Mouse (Mus musculus) Patski (cell line): ENCODE measurements around the gene Tecpr1. TPM values are rescaled to one million over a fixed set of nuclear protein-coding genes. Genes with fewer than 3 reads are reported as not detected.

Experiments used
- ATAC-seq: fragments of 100-300 bp; one replicate; pipeline ENCODE4 v1.8.0; 2021
- CTCF ChIA-PET: fragments of 350-600 bp; sonication (Branson Sonifier 250); formaldehyde crosslinking; loops from one replicate; lab custom pipeline; 2022; ENCODE audit warnings: inconsistent platforms; lab: Charles Lee
- POLR2A ChIA-PET: fragments of 350-600 bp; sonication (Branson Sonifier 250); formaldehyde crosslinking; loops from one replicate; lab custom pipeline; 2022; ENCODE audit warnings: antibody characterized with exemption, inconsistent platforms; lab: Charles Lee
- DNase-seq: peaks from one replicate; pipeline ENCODE4 v3.0.0-alpha.2; 2011; ENCODE audit warnings: low read depth, low spot score
- H3K27me3 ChIP-seq: fragments of 371-371 bp; one replicate; pipeline ENCODE4 v1.5.1; 2021
- CTCF ChIP-seq: fragments of 100-300 bp; IDR thresholded peaks from one replicate; pipeline ENCODE4 v1.5.1; 2021
- in situ Hi-C: fragments of 300-500 bp; cut with MboI; formaldehyde crosslinking; loops from 3 replicates; pipeline ENCODE4 v1.11.1; 2018; ENCODE audit warnings: low pct_unique_long_range_greater_than_20kb, mixed read lengths
- polyA plus RNA-seq: library from polyadenylated mRNA; unstranded; gene quantifications from one replicate; pipeline ENCODE4 v1.2.3, GENCODE M21; 2021

Tecpr1 gene
- polyA plus RNA-seq: 32.8 TPM

DNA sequence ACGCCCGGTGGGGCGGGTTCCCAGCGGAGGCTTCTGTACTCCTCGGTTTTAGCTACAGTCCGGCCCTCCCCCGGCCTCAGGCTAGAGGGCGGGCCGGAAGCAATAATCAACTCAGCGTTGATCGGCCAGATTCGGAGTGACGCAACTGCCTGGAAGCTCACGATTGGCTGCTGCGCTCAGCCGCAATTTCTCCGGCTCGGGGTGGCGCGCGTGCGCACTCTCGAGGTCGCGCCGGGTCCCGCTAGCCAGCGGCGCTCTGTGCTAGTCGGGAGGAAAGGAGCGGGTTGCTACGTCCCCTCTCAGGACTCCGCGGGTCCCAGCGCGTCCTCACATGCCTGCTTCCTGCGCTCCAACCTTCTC lies at the start of gene Tecpr1:
Gene Tecpr1, minus strand, starts transcription at position 113 of the 360 bp plus-strand sequence.
- CTCF ChIA-PET: no interaction called here
- POLR2A ChIA-PET: no interaction called here

GRCm38 (mm10) chr5:144271772-144272171 lies 48.4 kb upstream of the Tecpr1 start:
- POLR2A ChIA-PET: interaction anchor here (0.7 kb wide), 1 partner anchor 97 kb away, joined by 3 read pairs; no protein-coding TSS in a partner anchor
- in situ Hi-C loops: no loop called here
- no peak for TF ChIP-seq CTCF
- CTCF ChIA-PET: no interaction called here
- ATAC-seq (no peak), DNase-seq (no peak)
- no peaks in the 10 kb centered on the region for H3K27me3 ChIP-seq

More for the DNA sequence above, at the start of gene Tecpr1:
- no peak for TF ChIP-seq CTCF
- ATAC-seq (peak; percentile 93), DNase-seq (peak; percentile 64)
- no peaks in the 10 kb centered on the region for H3K27me3 ChIP-seq
- in situ Hi-C loops: no loop called here

DNA sequence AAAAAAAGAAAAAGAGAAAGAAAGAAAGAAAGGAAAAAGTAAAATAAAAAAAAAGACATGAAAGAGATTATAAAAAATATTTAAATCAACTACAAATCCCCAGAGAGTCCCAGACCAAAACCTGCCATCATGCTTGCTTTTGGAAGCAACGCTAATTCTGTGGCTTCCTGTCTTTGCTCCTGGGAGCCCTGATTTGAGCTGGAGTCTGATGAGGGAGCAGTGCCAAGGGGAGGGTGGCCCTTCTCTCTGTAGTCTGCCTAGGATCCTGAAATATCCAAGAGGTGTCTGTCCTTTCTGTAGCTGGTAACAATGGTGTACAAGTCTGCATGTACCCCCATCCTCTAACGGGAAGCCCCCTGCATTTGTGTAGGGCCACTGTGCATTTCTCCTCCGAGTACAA lies 47.7 kb upstream of the Tecpr1 start:
- no peak for DNase-seq
- CTCF ChIA-PET: no interaction called here
- in situ Hi-C loops: no loop called here

GRCm38 (mm10) chr5:144270420-144270819 lies 47.0 kb upstream of the Tecpr1 start:
- in situ Hi-C loops: no loop called here
- ATAC-seq: no peak
- POLR2A ChIA-PET: no interaction called here

More for the DNA sequence above, 47.7 kb upstream of the Tecpr1 start:
- H3K27me3 ChIP-seq: no peaks in the 10 kb centered on the region
- no peak for TF ChIP-seq CTCF
- POLR2A ChIA-PET: no interaction called here
- ATAC-seq: no peak

GRCm38 (mm10) chr5:144269926-144270325 lies 46.5 kb upstream of the Tecpr1 start:
- no peak for DNase-seq
- POLR2A ChIA-PET: no interaction called here
- ATAC-seq: no peak
- TF ChIP-seq CTCF: no peak
- in situ Hi-C loops: no loop called here
- no peaks in the 10 kb centered on the region for H3K27me3 ChIP-seq
- CTCF ChIA-PET: interaction anchor here (1.4 kb wide), 1 partner anchor 9 kb away, joined by 3 read pairs; no protein-coding TSS in a partner anchor

More at GRCm38 (mm10) chr5:144270420-144270819, 47.0 kb upstream of the Tecpr1 start:
- DNase-seq: no peak
- CTCF ChIA-PET: interaction anchor here (1.4 kb wide), 1 partner anchor 8 kb away, joined by 3 read pairs; no protein-coding TSS in a partner anchor
- no peak for TF ChIP-seq CTCF
- H3K27me3 ChIP-seq: no peaks in the 10 kb centered on the region

DNA sequence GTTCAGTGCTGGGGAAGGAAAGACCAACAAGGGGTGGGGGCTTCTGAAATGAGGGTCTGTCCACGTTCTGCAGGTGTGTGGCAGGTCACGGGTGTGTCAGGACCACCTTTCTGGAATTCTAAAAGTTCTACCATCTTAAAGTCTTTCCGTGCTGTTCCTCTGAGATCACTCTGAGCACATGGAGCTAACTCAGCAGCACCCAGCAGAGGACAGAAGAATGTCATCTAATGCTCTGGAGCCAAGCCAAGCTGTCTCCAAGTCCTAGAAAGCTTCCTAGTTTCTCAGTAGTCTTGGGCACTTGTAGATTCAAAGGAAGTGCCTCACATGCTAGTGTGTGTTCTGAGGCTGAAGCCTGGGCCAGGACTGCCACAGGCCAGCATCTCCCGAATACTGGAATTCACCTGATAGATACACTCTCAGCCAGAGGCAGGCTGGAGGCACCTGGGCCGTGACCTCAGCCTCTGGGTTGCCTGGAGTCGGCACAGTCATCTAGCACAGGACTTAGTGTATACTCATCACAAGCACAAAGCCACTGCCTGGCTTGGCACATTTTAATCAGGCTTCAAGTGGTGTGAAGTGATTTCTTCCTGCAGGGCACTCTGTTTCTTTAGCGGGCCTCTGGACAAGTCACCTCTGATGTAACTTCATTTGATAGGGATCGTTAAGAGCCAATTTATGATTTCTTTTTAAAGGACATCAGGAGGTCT lies 44.3 kb upstream of the Tecpr1 start:
- no peak for TF ChIP-seq CTCF
- POLR2A ChIA-PET: interaction anchor here (0.6 kb wide), 1 partner anchor 69 kb away, joined by 3 read pairs; no protein-coding TSS in a partner anchor
- H3K27me3 ChIP-seq: no peaks in the 10 kb centered on the region
- CTCF ChIA-PET: interaction anchor here (1.2 to 1.3 kb wide), 4 partner anchors 9 to 114 kb away, joined by 4 to 7 read pairs (median 4); no protein-coding TSS in a partner anchor
- in situ Hi-C loops: no loop called here
- ATAC-seq: peak; percentile 75
- peak; percentile 56 for DNase-seq

- ChIA-PET CTCF (no interaction called here), POLR2A (no interaction called here)
- no peak for DNase-seq
- no peak for TF ChIP-seq CTCF
- in situ Hi-C loops: no loop called here
- H3K27me3 ChIP-seq: no peaks in the 10 kb centered on the region
- ATAC-seq: no peak
Observed at GRCm38 (mm10) chr5:144263496-144263895, 40.1 kb upstream of the Tecpr1 start.

GRCm38 (mm10) chr5:144263082-144263481 lies 39.7 kb upstream of the Tecpr1 start:
- in situ Hi-C loops: no loop called here
- no peaks in the 10 kb centered on the region for H3K27me3 ChIP-seq
- no peak for DNase-seq
- ChIA-PET CTCF (no interaction called here), POLR2A (no interaction called here)
- TF ChIP-seq CTCF: no peak
- ATAC-seq: no peak

GRCm38 (mm10) chr5:144261829-144262228 lies 38.4 kb upstream of the Tecpr1 start:
- DNase-seq: no peak
- no peaks in the 10 kb centered on the region for H3K27me3 ChIP-seq
- ChIA-PET POLR2A (interaction anchor here (0.6 kb wide), 1 partner anchor 486 kb away, joined by 3 read pairs; no protein-coding TSS in a partner anchor), CTCF (no interaction called here)
- no peak for TF ChIP-seq CTCF
- no peak for ATAC-seq
- in situ Hi-C loops: no loop called here

- in situ Hi-C loops: no loop called here
- CTCF ChIA-PET: interaction anchor here (1.0 kb wide), 1 partner anchor 33 kb away, joined by 3 read pairs; no protein-coding TSS in a partner anchor
- no peaks in the 10 kb centered on the region for H3K27me3 ChIP-seq
- POLR2A ChIA-PET: no interaction called here
- ATAC-seq: no peak
- DNase-seq: no peak
- no peak for TF ChIP-seq CTCF
Observed at GRCm38 (mm10) chr5:144261309-144261708, 37.9 kb upstream of the Tecpr1 start.

DNA sequence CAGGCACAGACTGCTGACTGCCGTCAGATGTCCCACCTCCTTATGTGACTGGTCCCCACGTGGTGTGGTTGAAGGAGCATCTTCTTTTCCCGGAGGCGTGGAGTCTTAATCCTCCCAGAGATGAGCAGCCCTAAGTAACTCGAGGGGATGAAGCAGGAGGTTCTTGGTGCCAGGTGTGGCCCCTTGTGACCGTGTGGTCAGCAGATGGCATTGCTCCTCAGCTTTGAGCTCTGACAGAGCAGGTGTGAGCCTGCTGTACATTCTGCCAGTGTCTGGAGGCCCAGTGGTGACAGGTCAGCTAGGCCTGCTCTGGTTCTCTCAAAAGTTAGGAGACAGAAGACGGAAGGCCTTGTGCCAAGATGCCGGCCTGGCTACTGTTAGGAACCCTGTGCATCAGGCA lies 37.0 kb upstream of the Tecpr1 start:
- TF ChIP-seq CTCF: no peak
- no peak for DNase-seq
- H3K27me3 ChIP-seq: no peaks in the 10 kb centered on the region
- POLR2A ChIA-PET: interaction anchor here (1.0 to 1.6 kb wide), 2 partner anchors 15 to 97 kb away, joined by 3 to 4 read pairs; no protein-coding TSS in a partner anchor
- ATAC-seq: no peak
- in situ Hi-C loops: no loop called here
- CTCF ChIA-PET: interaction anchor here (1.0 kb wide), 1 partner anchor 33 kb away, joined by 3 read pairs; no protein-coding TSS in a partner anchor
